Mouse (Mus musculus) right cerebral cortex, postnatal 4 days (tissue): ENCODE data around the gene Trim41.
A peak's percentile ranks its signal among the peaks of the same experiment; 100 is the strongest.
"Not testable (repeated sequence)": the region's sequence is repeated elsewhere in the genome, so short reads cannot be mapped to it uniquely, and the experiment has no call there.

Source experiments
- DNase-seq: peaks from one replicate; pipeline ENCODE4 v3.0.0-alpha.2; 2022

Trim41 gene

DNA sequence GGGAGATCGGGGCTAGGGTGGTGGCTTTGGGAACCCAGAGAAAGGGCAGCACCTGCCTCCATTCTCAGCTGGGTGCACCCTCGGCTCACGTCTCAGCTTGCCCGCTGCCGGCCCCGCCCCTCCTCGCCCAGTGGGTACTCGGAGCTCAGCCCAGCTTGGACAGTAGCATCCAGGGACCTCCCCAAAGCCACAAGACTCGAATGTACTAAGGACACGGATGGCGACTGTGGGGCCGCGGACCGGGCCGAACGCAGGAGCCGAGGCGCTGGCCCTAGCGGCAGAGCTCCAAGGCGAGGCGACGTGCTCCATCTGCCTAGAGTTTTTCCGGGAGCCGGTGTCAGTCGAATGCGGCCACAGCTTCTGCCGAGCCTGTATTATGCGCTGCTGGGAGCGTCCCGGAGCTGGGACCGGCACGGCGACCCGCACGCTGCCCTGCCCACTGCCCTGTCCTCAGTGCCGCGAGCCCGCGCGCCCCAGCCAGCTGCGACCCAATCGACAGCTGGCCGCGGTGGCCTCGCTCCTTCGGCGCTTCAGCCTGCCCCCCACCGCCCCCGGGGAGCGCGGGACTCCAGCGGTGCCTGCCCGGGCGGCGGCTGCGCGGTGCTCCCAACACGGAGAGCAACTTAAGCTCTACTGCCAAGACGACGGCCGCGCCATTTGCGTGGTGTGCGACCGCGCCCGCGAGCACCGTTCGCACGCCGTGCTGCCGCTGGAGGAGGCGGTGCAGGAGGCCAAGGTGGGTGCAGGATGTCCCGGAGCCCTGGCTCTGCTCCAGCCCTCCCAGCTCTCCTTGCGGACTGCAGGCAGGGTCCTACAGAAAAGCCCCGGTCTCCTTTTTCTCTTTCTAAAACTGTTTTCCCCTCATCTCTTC, 20.4 kb upstream of the Trim41 start:
- peak; percentile 64 for DNase-seq

DNA sequence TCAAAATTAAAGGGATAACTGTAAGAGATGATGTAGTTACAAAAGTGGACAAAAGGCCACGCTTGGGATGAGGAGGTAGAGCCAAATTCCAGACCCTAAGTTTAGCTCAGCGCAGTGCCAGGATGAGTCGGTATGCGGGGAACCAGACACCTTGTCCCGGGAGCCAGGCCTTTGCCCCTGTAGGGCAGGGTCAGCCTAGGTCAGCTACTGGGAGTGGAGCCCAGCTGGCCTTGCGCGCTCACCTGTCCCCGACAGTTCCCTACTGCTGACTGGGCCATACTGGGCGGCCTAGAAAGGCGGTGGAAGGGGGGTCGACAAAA, 19.8 kb upstream of the Trim41 start:
- no peak for DNase-seq

DNA sequence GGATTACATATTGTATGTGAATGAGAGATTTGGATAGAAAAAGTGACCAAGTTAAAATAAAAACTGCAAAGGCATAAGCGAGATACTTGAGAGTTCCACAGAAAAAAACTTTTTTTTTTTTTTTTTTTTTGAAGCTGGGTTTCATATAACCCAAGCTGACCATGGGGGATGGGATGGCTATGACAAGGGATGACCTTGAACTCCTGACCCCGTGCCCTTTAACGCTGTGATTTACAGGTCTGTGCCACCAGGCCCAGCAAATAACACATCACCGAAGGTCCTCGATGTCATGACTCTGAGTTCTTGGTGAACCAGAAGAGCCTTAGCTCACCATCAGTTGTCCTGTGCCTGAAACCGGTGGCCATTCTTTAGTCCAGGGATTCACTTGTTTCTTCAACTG, 18.8 kb upstream of the Trim41 start:
- peak; percentile 29 for DNase-seq

DNA sequence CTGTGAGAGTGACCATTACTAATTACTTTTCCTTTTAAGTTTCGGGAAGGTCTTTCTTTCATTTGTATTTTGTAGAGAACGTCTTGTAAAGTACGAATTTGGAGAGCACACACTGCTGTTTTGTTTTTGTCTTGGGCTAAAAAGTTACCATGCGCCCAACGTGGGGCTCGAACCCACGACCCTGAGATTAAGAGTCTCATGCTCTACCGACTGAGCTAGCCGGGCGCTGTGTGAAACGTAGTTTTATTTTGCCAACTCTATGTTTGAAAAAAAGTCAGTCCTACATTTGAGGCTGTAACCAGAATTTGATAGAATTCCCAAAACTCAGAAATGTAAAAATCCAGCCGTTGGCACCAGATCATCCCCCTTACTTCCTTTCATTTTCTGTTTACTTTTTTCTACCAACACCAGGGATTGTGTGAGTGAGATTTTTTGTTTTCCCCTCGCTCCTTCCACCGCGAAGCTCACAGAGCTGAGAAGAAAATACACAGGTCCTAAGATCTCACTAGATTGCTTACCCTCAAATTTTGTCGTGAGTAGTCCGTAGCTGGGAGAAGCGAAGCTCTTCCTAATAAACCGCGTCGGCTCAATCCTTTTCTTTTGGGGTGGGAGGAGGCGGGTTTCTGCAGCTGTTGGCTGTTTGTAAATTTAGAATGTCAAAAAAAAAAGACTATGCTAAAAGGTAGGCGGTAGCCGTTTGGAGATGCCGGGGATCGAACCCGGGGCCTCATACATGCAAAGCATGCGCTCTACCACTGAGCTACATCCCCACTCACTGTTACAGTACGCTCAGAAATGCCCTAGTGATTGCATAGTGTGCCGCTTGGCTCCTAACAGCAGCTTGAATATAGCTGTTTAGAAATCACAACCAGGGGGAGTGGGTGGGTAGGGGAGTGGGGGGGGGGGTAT, 16.8 kb upstream of the Trim41 start:
- DNase-seq = peak; percentile 91

DNA sequence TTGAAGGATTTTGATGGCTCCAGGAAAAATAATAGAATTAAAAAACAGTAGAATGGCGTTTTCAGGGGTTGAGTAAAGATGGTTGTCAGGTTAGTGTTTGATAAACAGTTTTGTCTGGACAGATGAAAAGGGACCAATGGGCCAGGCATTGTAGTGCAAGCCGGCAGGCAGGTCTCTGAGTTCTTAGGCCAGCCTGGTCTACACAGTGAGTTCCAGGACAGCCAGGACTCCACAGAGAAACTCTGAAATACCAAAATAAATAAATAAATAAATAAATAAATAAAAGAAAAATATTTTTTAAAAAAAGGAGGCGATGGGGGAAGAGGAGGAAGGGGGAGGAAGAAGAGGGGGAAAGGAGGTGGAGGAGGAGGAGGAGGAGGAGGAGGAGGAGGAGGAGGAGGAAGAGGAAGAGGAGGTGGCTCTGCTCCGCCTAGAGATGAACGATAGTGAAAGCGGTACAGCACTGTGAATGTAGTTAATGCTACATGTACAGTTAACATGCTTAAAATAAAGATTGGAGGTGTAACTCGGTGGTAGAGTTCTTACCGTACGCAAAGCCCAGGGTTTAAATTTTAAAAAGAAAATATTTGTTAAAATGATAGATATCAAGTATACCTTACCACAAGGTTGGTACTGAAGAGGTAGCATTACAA, 16.1 kb upstream of the Trim41 start:
- no peak for DNase-seq

DNA sequence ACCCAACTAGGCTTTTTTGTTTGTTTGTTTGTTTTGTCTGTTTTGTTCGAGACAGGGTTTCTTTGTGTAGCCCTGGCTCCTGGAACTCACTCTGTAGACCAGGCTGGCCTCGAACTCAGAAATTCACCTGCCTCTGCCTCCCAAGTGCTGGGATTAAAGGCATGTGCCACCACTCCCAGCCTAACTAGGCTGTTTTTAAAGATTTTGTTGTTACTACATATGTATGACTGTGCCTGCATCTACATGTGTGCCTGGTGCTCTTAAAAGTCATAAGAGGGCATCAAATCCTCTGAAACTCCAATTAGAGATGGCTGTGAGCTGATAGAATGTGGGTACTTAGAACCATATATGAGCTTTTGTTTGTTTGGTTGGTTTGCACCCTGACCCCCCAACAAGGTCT, 14.1 kb upstream of the Trim41 start:
- no peak for DNase-seq

DNA sequence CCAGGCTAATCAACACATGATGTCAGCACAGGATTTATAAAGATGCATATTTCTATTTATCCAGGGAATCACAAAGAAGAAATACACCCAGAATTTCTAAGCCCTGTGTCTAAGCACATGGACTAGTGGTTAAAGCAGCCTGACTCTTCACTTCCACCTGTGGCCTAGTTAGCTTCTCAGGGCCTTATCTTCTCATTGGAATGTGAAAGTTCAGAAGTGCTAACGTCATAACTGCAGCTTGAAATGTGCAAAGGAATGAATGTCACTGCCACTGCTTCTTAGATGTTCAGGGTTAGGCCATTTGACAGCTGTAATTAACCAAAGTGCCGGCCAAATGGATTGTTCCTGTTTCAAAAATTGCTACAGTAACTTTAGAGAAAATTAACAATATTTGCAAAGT, 13.1 kb upstream of the Trim41 start:
- no peak for DNase-seq

DNA sequence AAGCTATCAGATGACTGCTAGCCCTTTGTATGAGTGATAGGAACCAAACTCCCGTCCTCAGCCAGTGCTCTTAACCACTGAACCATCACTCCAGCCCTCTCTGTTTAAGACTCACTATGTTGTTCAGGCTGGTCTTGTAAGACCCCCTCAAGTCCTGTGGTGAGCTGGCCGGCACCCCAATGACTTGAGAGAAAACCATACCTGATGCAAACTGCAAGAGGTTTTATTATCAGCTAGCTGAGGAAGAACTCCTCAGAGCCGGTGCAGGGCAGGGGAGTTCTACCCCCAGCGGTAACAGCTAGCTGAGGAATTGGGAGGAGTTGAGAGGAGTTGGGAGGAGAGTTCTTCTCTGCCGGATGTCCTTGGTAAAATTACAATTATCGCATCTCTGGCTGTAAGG, 10.8 kb upstream of the Trim41 start:
- no peak for DNase-seq

DNA sequence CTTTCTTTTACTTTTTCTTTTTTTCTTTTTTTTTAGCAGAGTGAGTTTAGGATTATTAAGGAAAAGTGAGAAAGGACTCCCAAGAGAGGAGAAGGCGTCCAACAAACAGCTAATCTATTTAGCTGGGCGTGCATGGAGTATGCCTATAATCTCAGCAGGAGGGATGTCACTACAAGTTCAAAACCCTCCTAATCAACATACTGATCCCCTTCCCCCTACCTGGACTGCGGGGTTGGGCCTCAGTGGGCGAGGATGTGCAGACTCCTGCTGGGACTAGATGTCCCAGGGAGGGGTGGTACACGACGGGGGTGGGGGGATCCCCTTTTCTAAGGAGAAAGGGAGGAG, 9.6 kb upstream of the Trim41 start:
- DNase-seq = no peak

DNA sequence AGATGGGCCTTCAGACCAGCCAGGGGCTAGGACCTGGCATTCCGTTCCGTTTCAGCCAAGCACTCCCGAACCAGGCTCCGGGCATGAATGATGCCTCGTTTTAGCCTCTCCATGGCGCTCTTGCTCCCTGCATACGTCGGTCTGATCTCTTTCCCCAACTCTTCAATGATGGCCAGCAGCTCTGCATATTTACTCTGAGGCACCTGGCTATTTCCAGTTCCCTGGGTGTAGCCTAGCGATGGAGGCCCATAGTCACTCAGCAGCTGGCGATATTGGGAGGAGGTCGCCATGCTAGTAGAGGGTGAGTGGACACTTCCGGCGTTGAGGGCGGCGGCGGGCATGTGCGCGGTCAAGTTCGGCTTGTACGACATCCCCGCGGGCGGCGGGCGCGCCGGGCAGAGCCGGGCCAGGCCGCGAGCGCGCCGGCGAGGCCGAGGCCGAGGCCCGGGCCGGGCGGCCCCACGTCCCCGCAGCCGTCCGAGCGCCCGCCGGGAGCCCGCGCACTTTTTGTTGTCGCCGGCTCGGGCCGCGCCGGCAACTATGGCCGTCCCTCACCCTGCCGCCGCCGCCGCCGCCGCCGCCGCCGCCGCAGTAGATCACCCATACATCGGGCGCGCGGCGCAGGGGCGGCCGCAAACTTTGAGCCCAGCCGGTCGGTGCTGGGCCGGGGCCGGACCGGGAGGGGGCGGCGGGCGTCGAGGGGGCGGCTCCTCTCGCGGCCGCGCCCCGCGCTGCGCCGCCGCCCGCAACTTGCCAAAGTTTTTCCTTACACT, 9.0 kb upstream of the Trim41 start, which contains the start of the genes Trim7 and Gm12184:
Gene Trim7 (plus strand): TSS at position 162 of the 773 bp plus-strand sequence.
Gene Gm12184 (minus strand): TSS at position 677 of the 773 bp plus-strand sequence.
- DNase-seq = not testable (repeated sequence)

DNA sequence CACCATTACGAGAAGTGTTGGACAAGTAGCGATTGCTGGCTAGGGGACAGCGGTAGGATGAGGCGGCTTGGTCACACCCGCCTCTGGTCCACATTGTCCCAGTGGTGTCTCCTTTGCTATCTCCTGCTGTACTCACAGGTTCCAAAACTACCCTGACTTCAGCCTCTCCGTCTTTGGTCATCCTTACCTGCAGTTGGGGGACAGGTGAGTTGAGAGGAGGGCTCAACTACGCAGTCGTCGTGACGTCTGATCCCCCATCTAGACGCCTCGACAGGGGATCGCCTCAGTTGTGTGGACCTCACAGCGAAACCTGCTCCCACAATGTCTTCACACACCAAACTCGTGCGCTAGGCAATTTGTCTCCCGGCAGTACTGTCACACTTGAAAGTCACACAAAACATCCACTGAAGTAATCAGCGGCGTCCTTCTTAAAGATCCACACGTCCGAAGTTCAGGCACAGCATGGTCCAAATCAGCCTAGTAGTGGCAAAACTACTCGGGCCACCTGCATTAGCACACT, 7.2 kb upstream of the Trim41 start:
- DNase-seq = no peak

DNA sequence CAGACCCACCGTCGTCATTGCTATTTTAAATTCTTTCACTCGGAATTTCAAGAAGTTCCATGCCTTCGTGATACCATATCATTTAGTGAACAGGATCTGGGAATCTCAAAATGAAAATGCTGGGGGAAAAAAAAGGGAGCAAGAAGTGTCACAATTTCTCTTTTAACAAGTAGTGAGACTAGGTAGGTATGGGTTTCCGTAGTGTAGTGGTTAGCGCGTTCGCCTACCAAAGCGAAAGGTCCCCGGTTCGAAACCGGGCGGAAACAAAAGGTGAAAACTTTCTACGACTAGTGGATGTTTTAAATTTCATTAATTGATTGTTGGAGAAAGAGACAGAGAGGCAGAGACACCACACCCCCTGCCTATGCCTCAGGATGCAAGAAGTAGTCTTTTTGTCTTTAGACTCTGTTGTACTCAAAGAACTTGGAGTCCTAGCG, 6.4 kb upstream of the Trim41 start:
- DNase-seq = peak; percentile 46

DNA sequence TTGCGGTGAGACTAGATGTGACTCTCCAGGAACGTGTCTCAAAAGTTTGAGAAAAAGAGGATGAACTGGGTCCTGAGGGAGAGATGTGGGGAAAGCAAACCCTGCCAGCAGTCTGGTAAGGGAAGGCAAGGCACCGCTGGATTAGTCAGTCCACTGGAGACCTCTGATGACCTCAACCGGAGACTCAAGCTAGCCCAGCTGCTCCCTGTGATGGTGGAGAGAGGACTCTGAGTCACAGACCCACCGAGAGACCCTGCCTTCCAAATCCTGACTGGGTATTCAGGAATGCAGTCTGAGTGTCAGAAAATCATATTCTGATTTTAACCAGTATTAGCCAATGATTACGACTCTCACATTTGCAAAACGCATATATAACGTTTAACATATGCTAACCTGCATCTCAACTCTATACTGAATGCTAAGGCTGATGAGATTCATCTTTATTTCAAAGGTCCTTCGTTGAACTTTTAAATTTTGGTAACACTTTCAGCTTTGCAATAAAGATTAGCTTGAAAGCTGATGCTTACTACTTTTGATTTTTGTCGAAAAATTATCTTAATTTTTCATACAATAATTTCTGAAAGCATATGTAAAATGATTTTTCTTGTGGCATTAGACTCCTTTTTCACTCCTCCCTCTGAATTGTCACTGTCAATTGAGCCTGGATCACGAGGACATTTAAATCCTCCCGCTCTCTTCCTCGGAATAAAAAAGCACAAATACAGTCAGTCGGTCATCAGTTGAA, 5.8 kb upstream of the Trim41 start:
- no peak for DNase-seq

DNA sequence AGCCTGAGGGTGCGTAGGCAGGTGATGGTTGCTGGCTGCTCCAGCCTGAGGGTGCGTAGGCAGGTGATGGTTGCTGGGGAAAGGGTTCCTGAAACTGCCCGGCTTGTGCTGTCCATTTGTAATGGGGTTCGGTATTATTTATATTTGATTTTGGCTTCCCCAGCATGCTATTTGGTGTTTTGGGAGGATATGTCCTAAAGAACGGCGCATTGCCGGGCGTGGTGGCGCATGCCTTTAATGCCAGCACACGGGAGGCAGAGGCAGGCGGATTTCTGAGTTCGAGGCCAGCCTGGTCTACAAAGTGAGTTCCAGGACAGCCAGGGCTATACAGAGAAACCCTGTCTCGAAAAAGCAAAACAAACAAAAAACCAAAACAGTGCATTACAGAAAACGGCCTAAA, 4.1 kb upstream of the Trim41 start:
- not testable (repeated sequence) for DNase-seq

DNA sequence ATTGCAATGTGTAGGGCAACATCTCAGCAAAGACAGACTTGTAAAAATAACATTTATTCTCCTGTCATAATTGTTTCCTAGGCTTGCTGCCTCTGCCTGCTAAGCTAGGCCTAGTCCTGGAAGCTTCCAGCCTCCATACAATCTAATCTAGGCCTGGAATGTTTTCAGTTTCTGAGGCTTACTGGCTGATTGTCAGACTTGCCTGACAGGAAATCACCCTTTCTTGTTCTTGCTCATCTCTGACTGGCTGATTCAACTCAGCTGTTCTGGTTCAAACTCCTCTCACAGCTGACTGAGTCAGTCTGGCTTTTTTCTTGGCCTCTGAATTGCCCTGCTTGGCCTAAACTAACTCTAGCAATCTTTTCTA, 3.1 kb upstream of the Trim41 start:
- DNase-seq = no peak

DNA sequence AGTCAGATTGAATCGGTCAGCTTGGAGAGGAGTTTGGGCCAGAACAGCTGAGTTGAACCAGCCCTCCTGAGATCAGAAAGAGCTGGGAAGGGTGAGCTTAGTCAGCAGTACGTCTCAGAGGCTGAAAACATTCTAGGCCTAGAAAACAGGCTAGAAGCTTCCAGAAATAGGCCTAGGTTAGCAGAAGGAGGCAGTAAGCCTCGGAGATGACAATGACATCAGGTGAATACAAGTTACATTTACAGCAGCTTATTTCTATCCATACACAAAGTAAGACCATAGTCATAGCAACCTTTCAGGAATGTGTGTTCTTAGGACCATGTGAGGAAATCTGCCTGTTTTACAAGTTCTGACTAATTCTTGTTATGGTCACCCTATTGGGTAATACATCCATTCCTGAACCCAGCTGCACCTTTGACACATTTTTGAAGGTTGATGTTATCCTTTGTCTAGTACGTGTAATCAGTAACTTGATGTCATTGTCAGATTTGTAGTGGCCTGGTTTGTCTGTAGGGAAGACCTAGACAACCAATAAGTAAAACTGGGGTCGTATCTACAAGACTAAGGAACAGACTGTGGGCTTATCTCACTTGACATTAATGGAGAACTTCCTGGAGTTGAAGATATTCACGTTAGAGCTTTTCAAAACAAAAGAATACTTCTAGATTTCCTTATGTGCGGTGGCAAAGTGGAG, 2.6 kb upstream of the Trim41 start:
- no peak for DNase-seq

DNA sequence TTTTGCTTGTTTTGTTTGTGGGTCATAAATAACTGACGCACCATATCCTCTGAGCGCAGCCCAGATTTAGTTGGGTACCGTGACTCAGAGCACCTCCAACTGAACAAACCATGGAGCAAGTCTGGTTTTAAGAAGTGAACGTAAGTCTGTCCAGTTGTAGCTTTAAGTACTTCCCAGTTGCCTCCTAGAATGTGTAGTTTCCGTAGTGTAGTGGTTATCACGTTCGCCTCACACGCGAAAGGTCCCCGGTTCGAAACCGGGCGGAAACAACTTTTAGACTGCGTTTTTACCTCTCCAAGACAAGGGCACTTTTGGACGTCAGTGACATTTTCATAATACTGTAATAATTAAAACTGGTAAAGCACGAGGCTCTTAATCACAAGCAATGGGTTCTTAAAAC, 1.2 kb upstream of the Trim41 start:
- DNase-seq = peak; percentile 79

DNA sequence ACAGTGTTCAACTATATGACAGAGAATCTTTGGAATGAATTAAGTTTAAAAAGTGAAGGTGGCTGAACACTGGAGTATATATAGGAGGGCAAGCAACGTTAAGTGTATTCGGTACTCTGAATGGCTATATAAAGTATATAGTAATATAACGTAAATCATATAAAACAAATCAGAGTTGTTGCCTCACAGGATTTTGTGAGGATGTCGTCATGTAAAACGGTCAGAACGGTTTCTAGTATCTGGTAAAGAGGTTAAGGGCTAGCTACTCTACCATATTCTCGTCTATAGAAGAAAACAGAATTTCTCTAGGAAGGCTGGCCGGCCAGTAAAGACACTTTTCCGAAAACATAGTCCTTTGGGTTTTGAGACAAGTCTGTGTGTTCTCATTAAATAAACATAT, 641 bp upstream of the Trim41 start:
- DNase-seq = no peak

DNA sequence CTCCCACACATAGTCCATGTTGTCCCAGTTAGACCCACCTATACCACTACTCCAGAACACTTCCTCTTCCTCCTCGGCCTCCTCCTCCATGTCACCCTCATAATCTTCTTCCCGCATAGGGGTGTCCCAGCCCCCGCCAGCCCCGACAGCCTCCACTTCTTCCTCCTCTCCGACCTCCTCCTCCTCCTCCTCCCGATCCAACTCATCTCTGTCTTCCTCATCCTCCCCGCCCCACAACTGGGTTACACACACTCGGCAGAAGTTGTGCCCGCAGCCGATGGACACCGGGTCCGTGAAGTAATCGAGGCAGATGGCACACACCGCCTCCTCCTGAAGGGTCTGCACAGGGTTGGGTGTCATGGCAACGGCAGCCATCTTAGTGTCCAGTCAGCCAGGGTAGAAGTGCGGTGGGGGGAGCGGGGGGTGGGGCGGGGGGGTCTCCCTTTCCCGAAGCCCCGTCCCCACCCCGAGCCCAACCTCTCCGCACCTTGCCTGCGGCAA, 822 bp downstream of the Trim41 start:
- DNase-seq = peak; percentile 57

DNA sequence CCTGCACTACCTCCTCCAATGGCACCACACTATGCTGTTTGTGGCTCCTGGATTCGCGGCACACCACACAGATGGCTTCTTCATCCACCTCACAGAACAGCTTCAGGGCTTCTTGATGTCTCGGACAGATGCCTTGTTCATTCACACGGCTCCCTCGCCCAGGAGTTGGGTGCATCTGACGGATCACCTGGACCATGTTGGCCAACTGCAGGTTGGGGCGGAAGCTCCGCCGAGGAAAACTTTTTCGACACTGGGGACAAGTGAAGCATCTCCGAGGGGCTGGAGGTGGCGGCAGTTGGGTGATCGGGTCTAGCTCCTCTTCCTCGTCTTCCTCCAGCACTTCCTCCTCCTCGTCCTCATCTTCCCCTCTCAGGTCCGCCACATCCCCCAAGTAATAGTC, 1.3 kb downstream of the Trim41 start:
- DNase-seq = no peak

DNA sequence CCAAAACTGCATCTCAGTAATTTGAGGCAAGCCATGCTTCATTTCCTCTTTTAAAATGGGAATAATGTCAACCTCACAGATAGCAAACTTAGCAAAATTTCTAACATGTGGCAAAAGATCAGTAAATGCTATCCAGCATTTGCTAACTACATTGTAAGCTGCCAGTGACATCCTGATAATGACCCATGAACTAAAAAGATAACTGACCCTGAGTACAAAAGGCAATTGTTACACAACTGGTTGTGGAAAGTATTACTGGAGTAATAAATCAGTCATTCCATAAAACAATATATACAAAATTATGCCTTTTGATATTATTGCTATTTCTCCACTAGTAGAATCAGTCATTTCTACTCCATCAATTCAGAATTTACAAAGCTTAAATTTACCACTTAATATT, 3.4 kb downstream of the Trim41 start:
- DNase-seq = no peak
